Mouse (Mus musculus) spleen, adult 2 months (tissue): Measurements from ENCODE around the gene Arid4a.

ENCODE experiments used
- CTCF ChIP-seq: fragments of 200-500 bp; IDR thresholded peaks from 2 replicates; pipeline ENCODE4 v1.5.1; 2011; ENCODE audit warnings: mild to moderate bottlenecking, inconsistent platforms; ENCODE audit not compliant: insufficient read depth, insufficient read length, insufficient replicate concordance; ENCODE audit errors: extremely low read depth
- POLR2A ChIP-seq: fragments of 200-500 bp; IDR thresholded peaks from 2 replicates; pipeline ENCODE4 v1.6.1; 2011; ENCODE audit warnings: low read depth, low read length, inconsistent platforms

DNA sequence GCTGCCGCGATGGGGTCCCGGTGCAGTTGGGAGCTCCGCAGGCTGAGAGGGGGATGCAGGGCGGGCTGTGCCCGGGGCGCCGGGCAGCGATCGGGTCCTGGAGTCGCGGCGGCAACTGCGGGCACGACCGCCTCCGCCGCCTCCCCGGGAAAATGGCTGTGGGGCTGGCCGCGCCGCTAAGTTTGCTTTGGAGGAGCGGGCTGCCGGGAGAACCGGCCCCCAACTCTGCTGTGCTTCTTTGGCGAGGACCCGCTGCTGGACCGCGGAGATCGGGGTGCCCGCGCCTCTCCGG, 367 bp downstream of the Arid4a start:
- TF ChIP-seq POLR2A (no peak), CTCF (no peak)
